Mouse (Mus musculus): ENCODE results near the gene Chka. TPM values are rescaled to one million over a fixed set of nuclear protein-coding genes. Genes with fewer than 3 reads are reported as not detected.

Chka gene
- polyA plus RNA-seq, 1 experiment: 49.1 TPM

GRCm38 (mm10) chr19:3845339-3845738 lies 6.2 kb upstream of the Chka start:
- DNase-seq (ENCODE audit: low read depth, low spot score): no peak
- WGBS: 73% methylated on average over 11 of the region's 11 CpGs

DNA sequence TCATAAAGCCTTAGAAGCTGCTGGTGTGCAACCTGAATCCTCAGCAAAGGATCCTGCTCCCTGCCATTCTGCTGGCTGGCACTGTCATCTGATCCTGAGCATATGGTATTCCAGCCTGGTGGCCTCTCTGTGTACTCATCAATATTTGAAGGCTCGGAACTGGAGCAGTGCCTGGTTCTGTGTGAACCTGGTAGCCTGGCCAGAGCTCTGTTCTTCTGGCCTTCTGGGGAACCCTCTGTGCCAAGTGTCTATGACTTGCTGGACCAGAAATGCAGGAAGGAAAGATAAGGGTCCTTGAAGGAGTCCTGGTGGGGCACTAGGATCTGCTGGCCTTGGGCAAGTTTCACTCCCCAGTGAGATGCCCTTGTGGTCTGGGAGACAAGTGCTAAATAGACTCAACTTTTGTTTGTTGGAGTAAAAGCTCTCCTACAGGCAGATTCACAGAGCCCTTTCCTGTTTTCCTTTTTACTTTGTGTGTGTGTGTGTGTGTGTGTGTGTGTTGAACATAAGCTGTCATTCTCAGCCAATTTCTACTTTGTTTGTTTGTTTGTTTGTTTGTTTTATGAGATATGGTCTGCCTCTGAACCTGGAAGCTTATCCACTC lies 5.7 kb upstream of the Chka start:
- no peak for DNase-seq (ENCODE audit: low read depth, low spot score)
- WGBS: 48% methylated on average over 1 of the region's 1 CpGs

- DNase-seq (ENCODE audit: low read depth, low spot score): no peak
- WGBS: 53% methylated on average over 10 of the region's 10 CpGs
Measured at GRCm38 (mm10) chr19:3846676-3847604, 4.6 kb upstream of the Chka start.

DNA sequence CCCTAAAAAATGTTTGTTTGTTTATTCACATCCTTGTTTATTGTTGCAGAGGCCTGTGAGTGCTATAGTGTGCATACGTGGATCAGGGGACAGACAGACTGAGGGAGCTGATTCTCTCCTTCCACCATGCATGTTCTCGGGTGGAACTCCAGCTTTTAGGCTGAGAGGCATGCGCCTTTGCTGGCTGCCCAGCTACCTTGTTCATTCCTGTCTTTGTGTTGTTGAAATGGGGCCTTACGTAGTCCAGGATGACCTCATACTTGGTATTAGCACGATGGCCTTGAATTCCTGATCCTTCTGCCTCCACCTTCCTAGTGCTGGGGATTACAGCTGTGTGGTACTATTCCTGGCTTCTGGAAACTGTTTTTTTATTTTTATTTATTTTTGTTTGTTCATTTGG lies 3.9 kb upstream of the Chka start:
- 80% methylated on average over 5 of the region's 5 CpGs for WGBS

DNA sequence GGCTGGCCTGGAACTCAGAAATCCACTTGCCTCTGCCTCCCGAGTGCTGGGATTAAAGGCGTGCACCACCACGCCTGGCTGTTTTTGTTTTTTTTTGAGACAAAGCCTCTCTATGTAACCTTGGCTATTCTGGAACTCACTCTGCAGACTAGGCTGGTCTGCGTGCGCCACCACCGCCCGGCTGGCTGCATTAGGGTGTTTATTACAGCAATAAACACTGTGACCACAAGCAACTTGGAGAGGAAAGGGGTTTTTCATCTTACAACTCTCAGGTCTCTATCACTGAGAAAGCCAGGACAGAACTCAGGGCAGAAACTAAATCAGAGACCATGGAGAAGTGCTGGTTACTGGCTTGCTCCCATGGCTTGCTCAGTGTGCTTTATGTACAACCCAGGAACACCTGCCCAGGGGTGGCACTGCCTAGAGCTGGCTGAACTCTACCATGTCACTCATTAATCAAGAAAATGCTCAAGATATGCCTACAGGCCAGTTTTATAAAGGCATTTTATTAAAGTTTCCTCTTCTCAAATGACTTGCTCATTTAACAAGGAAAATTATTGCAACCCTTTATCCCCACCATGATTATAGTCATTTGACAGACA lies 3.3 kb upstream of the Chka start:
- DNase-seq (ENCODE audit: low read depth, low spot score): no peak
- WGBS: 16% methylated on average over 7 of the region's 7 CpGs

More for the DNA sequence above, 3.9 kb upstream of the Chka start:
- DNase-seq (ENCODE audit: low read depth, low spot score): no peak

GRCm38 (mm10) chr19:3849251-3849650 lies 2.3 kb upstream of the Chka start:
- WGBS: 63% methylated on average over 2 of the region's 2 CpGs
- no peak for DNase-seq (ENCODE audit: low read depth, low spot score)

- WGBS: 24% methylated on average over 5 of the region's 5 CpGs
- DNase-seq (ENCODE audit: low read depth, low spot score): no peak
Measured at GRCm38 (mm10) chr19:3850076-3850475, 1.5 kb upstream of the Chka start.

DNA sequence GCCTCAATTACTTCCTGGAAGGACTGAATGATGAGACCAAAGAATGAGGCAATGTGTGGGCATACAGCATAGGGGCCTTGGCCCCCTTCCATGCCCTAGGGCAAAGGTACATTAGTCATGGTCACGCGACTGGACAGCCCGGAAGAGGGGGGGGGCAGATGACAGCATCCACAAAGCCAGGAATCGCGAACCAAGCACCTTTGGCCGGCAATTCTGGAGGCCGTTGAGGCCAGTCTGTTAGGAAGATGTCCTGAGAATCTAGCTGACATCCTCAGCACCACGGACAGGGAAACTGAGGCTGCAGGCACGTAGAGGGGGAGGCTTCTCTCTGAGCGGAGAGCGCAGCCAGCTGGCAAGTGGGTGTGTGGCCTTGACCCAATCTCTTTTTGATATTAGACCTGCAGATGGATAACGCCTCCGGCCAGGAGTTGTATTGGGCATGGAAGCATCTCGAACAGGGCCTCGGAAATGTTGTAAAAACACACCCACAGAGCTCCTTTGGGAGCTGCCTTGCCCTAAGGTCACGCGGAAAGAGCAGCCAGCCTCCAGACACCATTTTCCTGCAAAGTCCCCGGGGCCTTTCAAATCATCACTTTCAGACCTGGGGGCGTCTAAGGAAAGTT lies 615 bp upstream of the Chka start:
- no peak for DNase-seq (ENCODE audit: low read depth, low spot score)
- 5% methylated on average over 19 of the region's 19 CpGs for WGBS

DNA sequence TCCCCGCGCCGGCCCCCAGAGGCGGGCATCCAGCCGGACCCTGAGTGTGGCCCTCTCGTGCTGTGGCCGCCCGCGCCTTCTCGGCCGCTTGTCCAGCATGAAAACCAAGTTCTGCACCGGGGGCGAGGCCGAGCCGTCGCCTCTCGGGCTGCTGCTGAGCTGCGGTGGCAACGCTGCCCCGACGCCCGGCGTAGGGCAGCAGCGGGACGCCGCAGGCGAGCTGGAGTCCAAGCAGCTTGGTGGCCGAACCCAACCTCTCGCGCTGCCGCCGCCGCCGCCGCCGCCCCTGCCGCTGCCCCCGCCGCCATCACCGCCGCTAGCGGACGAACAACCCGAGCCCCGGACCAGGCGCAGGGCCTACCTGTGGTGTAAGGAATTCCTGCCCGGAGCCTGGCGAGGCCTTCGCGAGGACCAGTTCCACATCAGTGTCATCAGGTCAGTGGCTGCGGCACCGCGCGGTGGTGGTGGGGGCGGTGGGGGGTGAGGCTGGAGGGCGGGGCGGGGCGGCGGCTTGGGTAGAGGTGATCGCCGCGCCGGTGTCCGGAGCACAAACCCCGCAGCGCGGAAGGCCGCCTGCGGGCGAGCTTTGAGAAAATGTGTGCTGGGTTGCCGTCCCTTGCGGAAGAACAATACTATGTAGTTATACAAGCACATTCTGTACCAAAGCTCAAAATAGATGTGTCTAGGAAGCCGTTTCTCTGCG lies 557 bp downstream of the Chka start:
- DNase-seq (ENCODE audit: low read depth, low spot score): no peak
- WGBS: under 1% methylated on average over 67 of the region's 74 CpGs

DNA sequence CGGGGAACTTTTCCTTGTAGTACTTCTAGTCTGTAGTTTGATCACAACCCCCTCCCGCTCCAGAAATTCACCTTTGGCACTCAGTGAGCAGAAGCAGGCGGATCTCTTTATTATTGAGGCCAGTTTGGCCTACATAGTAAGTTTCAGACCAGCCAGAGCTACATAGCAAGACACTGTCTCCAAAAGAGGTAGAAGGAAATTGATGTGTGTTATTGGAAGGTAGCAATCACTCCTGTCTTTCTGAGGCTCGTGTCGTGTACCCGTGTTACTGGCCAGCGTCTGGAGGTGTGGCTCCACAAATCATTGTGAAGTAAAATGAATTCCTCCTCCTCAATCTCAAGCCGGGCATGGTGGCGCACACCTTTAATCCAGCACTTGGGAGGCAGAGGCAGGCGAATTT lies 1.5 kb downstream of the Chka start:
- no peak for DNase-seq (ENCODE audit: low read depth, low spot score)
- 70% methylated on average over 10 of the region's 10 CpGs for WGBS

- 84% methylated on average over 1 of the region's 1 CpGs for WGBS
- no peak for DNase-seq (ENCODE audit: low read depth, low spot score)
Measured at GRCm38 (mm10) chr19:3853891-3854290, 2.3 kb downstream of the Chka start.

- DNase-seq (ENCODE audit: low read depth, low spot score): no peak
- WGBS: 14% methylated on average over 6 of the region's 6 CpGs
Measured at GRCm38 (mm10) chr19:3855091-3855490, 3.5 kb downstream of the Chka start.

- WGBS: 33% methylated on average over 4 of the region's 4 CpGs
- DNase-seq (ENCODE audit: low read depth, low spot score): no peak
Measured at GRCm38 (mm10) chr19:3855601-3856000, 4.0 kb downstream of the Chka start.

DNA sequence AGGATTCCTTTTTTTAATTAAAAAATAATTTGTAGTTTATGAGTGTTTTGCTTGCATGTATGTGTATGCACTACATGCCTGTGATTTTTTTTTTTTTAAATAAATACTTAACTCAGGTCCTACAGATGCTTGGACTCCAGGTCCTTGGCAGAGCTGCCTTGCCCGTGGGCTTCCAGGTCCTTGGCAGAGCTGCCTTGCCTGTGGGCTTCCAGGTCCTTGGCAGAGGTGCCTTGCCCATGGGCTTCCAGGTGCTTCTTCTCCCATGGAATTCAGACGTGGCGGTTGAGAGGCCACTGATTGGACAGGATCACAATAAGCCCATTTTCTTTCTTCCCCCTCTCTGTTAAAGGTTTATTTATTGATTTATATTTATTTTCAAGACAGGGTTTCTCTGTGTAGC lies 5.6 kb downstream of the Chka start:
- WGBS: 67% methylated on average over 3 of the region's 3 CpGs

DNA sequence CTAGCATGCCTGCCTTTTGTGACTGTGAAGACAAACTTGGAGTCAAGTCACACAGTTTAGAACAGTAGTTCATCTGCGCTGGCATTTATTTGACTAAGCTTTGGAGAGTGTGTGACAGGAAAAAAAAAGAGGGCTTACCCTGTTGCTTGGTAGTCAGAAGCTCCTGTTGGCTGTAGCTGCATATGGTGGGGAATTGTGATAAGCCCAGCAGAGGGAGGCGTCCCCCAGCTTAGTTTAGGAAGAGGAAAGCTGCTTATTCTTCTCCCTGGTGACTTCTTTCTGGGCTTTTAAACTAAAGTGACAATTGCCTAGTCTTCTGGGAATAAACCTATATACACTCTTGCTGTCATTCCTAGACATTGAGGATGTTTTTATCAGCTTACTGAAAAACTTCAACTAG lies 11.1 kb downstream of the Chka start:
- DNase-seq (ENCODE audit: low read depth, low spot score): no peak
- WGBS: 81% methylated on average over 2 of the region's 2 CpGs

More for the DNA sequence above, 5.6 kb downstream of the Chka start:
- DNase-seq (ENCODE audit: low read depth, low spot score): no peak

DNA sequence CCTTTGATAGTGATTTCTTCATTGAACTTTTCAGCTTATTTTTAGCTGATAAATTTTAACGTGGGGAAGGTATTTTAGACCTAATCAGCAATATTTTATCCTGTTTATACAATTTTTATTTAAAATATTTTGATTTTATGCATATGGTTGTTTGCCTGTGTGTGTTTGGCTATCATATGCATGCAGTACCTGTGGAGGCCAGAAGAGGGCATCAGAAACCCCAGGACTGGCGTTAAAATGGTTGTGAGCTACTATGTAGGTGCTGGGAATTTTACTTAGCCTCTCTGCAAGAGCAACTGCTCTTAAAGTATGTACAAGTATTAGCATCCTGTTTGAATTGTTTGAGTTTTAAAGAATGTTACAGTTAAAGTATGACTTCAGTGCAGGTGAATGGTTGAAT lies 13.4 kb downstream of the Chka start:
- 85% methylated on average over 2 of the region's 2 CpGs for WGBS
- no peak for DNase-seq (ENCODE audit: low read depth, low spot score)

DNA sequence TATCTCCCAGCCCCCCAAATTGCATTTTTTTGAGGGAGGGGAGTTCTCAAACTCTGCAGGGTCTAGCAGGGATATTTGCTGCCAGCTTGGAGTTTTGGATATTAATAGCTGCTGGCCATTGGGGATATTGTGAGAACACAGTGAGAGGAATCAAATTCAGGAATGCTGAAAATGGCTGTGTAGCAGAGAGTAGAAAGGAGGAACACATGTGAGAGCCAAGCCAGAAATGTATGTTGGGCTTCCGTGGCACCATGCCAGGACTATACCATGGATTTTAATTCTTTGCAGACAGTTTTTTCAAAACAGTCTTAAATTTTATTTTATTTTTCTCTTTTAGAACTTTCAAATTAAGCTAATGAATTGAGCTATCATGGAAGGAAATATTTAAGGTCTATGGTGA lies 16.7 kb downstream of the Chka start:
- WGBS: 82% methylated on average over 1 of the region's 1 CpGs

GRCm38 (mm10) chr19:3871468-3871867 lies 19.9 kb downstream of the Chka start:
- no peak for DNase-seq (ENCODE audit: low read depth, low spot score)

More for the DNA sequence above, 16.7 kb downstream of the Chka start:
- no peak for DNase-seq (ENCODE audit: low read depth, low spot score)

DNA sequence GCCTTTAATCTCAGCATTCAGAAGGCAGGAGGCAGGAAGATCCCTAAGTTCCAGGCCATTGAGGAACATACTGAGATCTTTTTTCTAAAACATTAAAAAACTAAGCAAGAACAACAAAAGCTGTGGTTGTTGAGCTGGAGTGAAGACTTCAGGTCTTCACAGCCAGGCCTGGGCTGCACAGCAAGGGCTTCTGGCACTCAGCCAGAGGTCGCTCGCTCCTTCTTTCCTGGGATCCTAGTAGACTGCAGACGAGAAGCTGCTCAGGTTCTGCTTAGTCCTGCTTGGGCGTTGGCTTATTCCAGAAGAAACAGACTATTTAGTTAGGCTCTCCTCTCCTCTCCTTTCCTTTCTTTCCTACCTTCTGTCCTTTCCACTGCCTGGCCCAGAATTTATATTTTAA lies 20.8 kb downstream of the Chka start:
- no peak for DNase-seq (ENCODE audit: low read depth, low spot score)
- 56% methylated on average over 4 of the region's 4 CpGs for WGBS

DNA sequence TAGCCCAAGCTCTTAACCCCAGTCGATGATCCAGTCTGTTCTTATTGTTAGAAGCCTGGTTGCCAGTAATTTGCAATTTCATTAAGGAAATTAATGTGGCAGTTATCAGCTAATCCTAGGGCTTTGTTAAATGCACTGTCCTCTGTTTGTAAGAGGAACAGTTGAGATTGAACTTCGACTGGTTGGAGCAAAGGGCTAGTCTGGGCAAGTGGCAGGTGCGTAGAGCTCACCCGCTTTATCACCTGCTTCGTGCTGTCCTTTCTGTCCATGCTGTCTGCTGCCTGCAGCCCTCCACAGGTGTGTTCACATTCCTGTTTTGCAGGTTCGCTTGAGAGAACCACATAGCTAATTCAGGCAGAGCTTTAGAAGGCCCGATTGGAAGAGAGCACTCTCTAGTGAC lies 23.5 kb downstream of the Chka start:
- DNase-seq (ENCODE audit: low read depth, low spot score): no peak
- WGBS: 46% methylated on average over 7 of the region's 7 CpGs

All from large intestine, adult 2 months (tissue).